Mouse (Mus musculus) myocyte (in vitro differentiated cells): ENCODE measurements around the gene Atp2a2.

ENCODE experiments used
- CEBPB ChIP-seq: IDR thresholded peaks from 2 replicates; pipeline ENCODE4 v1.6.1; 2011; ENCODE audit warnings: mild to moderate bottlenecking, moderate library complexity; ENCODE audit not compliant: poor library complexity, insufficient read depth, severe bottlenecking
- MAX ChIP-seq: IDR thresholded peaks from one replicate; pipeline ENCODE4 v1.6.1; 2011; ENCODE audit warnings: low read depth, mild to moderate bottlenecking, control low read depth
- POLR2A ChIP-seq: IDR thresholded peaks from one replicate; pipeline ENCODE4 v1.6.1; 2011; ENCODE audit warnings: low read depth, mild to moderate bottlenecking, control low read depth, moderate library complexity; ENCODE audit not compliant: insufficient read length
- SRF ChIP-seq: IDR thresholded peaks from one replicate; pipeline ENCODE4 v1.6.1; 2011; ENCODE audit warnings: low read depth; ENCODE audit not compliant: control insufficient read depth, insufficient read length
- TCF12 ChIP-seq: IDR thresholded peaks from one replicate; pipeline ENCODE4 v1.6.1; 2011; ENCODE audit warnings: mild to moderate bottlenecking, control low read depth; ENCODE audit not compliant: poor library complexity, insufficient read depth, severe bottlenecking
- USF1 ChIP-seq: IDR thresholded peaks from one replicate; pipeline ENCODE4 v1.6.1; 2011; ENCODE audit warnings: low read depth, mild to moderate bottlenecking, control low read depth, moderate library complexity

GRCm38 (mm10) chr5:122461431-122461830 lies 40.6 kb downstream of the Atp2a2 start:
- TF ChIP-seq POLR2A (no peak), MAX (no peak), SRF (no peak), USF1 (no peak), TCF12 (no peak), CEBPB (no peak)
